Mouse (Mus musculus): ENCODE data around the gene Uqcc2.

- TF ChIP-seq CTCF (conservative IDR thresholded peaks at IDR 0.05; ENCODE audit: insufficient read depth, insufficient read length, low read depth, low read length) (no peak), POLR2A (IDR thresholded peaks at IDR 0.05; ENCODE audit: low read depth, low read length) (no peak)
Observed at GRCm38 (mm10) chr17:27153773-27154193, 20.1 kb upstream of the Uqcc2 start.
